Mouse (Mus musculus) forebrain, embryonic 13.5 days (tissue): ENCODE data around the gene Emp2. TPM values are rescaled to one million over a fixed set of nuclear protein-coding genes. Genes with fewer than 3 reads are reported as not detected.

Source experiments
- ATAC-seq: fragments of 200-750 bp; cut with Nextera tagmentation; 2 replicates; pipeline ENCODE4 v1.8.0; 2017
- H3K27ac ChIP-seq: fragments of 300-500 bp; sonication (generic); 2 replicates; pipeline ENCODE4 v1.5.1; 2015; ENCODE audit warnings: inconsistent platforms, mild to moderate bottlenecking, moderate library complexity
- H3K27me3 ChIP-seq: fragments of 300-500 bp; sonication (generic); 2 replicates; pipeline ENCODE4 v1.6.1; 2015; ENCODE audit warnings: mild to moderate bottlenecking, inconsistent platforms
- H3K36me3 ChIP-seq: fragments of 300-500 bp; sonication (generic); 2 replicates; pipeline ENCODE4 v1.6.1; 2015; ENCODE audit warnings: mild to moderate bottlenecking, inconsistent platforms; ENCODE audit not compliant: poor library complexity, severe bottlenecking
- H3K4me1 ChIP-seq: fragments of 300-500 bp; sonication (generic); 2 replicates; pipeline ENCODE4 v1.6.1; 2015; ENCODE audit warnings: inconsistent platforms
- H3K4me2 ChIP-seq: fragments of 300-500 bp; sonication (generic); 2 replicates; pipeline ENCODE4 v1.6.1; 2015; ENCODE audit warnings: inconsistent platforms, mild to moderate bottlenecking, moderate library complexity
- H3K4me3 ChIP-seq: fragments of 300-500 bp; sonication (generic); 2 replicates; pipeline ENCODE4 v1.5.1; 2015; ENCODE audit warnings: mild to moderate bottlenecking, inconsistent platforms
- H3K9ac ChIP-seq: fragments of 300-500 bp; sonication (generic); 2 replicates; pipeline ENCODE4 v1.6.1; 2015; ENCODE audit warnings: mild to moderate bottlenecking, inconsistent platforms
- H3K9me3 ChIP-seq: fragments of 300-500 bp; sonication (generic); replicated peaks from 2 replicates; pipeline ENCODE4 v1.6.1; 2016; ENCODE audit warnings: inconsistent platforms
- WGBS: fragments of 180-500 bp; shearing (Covaris S2); methylation state at CpG from one replicate; pipeline ENCODE4 v1.1.7; 2015; 5-methylcytosine and 5-hydroxymethylcytosine counted together
- polyA plus RNA-seq: library from polyadenylated mRNA; unstranded; fragments of >200 nt; fragmentation: Nextera tagmentation; extraction: Ambion mirVana; gene quantifications from 2 replicates; pipeline ENCODE4 v1.2.1, GENCODE M21; 2015

Gene Emp2
- 2.2 and 2.3 TPM in 2 replicates for polyA plus RNA-seq

- Histone ChIP-seq H3K9me3 (no peaks in the 10 kb centered on the region), H3K4me2 (peak within 1 kb of the TSS; percentile 83), H3K4me3 (peak within 1 kb of the TSS; percentile 43), H3K9ac (peak within 1 kb of the TSS; percentile 57), H3K27me3 (peaks cover 21% of the 10 kb centered on the region), H3K27ac (no peak within 1 kb of the TSS), H3K36me3 (no peaks in the 10 kb centered on the region), H3K4me1 (peaks cover 7% of the 10 kb centered on the region; the same call in 1 of the 2 replicates)
- under 1% methylated on average over 33 of the region's 40 CpGs for WGBS
- peak; percentile 90 for ATAC-seq
Measured at GRCm38 (mm10) chr16:10313646-10314088, at the start of gene Emp2. TSS of gene Emp2 (minus strand) at chr16:10313968.

- no peak overlapping the region for H3K27ac ChIP-seq
Measured at GRCm38 (mm10) chr16:10363061-10363460, 49.3 kb upstream of the Emp2 start.

GRCm38 (mm10) chr16:10359241-10359640 lies 45.5 kb upstream of the Emp2 start:
- ATAC-seq: no peak
- Histone ChIP-seq H3K9ac (no peak overlapping the region), H3K27me3 (peaks cover 4% of the 10 kb centered on the region; the same call in 1 of the 2 replicates), H3K4me3 (no peak overlapping the region), H3K4me1 (no peaks in the 10 kb centered on the region; the same call in 1 of the 2 replicates), H3K9me3 (no peaks in the 10 kb centered on the region), H3K4me2 (no peak overlapping the region), H3K36me3 (no peaks in the 10 kb centered on the region), H3K27ac (no peak overlapping the region)
- 88% methylated on average over 6 of the region's 6 CpGs for WGBS

More at GRCm38 (mm10) chr16:10363061-10363460, 49.3 kb upstream of the Emp2 start:
- Histone ChIP-seq H3K4me1 (peaks cover 14% of the 10 kb centered on the region), H3K4me2 (no peak overlapping the region), H3K27me3 (peaks cover 4% of the 10 kb centered on the region; the same call in 1 of the 2 replicates), H3K36me3 (no peaks in the 10 kb centered on the region), H3K4me3 (no peak overlapping the region), H3K9ac (no peak overlapping the region), H3K9me3 (no peaks in the 10 kb centered on the region)
- WGBS: 73% methylated on average over 1 of the region's 1 CpGs
- ATAC-seq: no peak

GRCm38 (mm10) chr16:10358010-10358934 lies 44.5 kb upstream of the Emp2 start:
- Histone ChIP-seq H3K4me1 (no peaks in the 10 kb centered on the region; the same call in 1 of the 2 replicates), H3K9ac (no peak overlapping the region; the same call in 1 of the 2 replicates), H3K4me3 (peak overlapping the region; percentile 33), H3K36me3 (no peaks in the 10 kb centered on the region), H3K27ac (no peak overlapping the region), H3K27me3 (peaks cover 4% of the 10 kb centered on the region; the same call in 1 of the 2 replicates), H3K4me2 (peak overlapping the region; percentile 54), H3K9me3 (no peaks in the 10 kb centered on the region)
- ATAC-seq: peak; percentile 86
- 14% methylated on average over 29 of the region's 30 CpGs for WGBS

GRCm38 (mm10) chr16:10355004-10355403 lies 41.2 kb upstream of the Emp2 start:
- ATAC-seq: no peak

GRCm38 (mm10) chr16:10351050-10351636 lies 37.4 kb upstream of the Emp2 start:
- H3K9me3 ChIP-seq: no peaks in the 10 kb centered on the region
- no peak overlapping the region for H3K27ac ChIP-seq
- WGBS: 70% methylated on average over 9 of the region's 9 CpGs
- 0 out of 2 replicates have a peak, but pooled peaks cover 3% of the 10 kb centered on the region for H3K4me1 ChIP-seq
- H3K9ac ChIP-seq: no peak overlapping the region
- no peak overlapping the region for H3K4me3 ChIP-seq
- no peaks in the 10 kb centered on the region for H3K27me3 ChIP-seq
- no peak for ATAC-seq
- no peak overlapping the region for H3K4me2 ChIP-seq
- no peaks in the 10 kb centered on the region for H3K36me3 ChIP-seq

More at GRCm38 (mm10) chr16:10355004-10355403, 41.2 kb upstream of the Emp2 start:
- Histone ChIP-seq H3K4me1 (no peaks in the 10 kb centered on the region; the same call in 1 of the 2 replicates), H3K9me3 (no peaks in the 10 kb centered on the region), H3K4me3 (no peak overlapping the region), H3K27me3 (no peaks in the 10 kb centered on the region), H3K27ac (no peak overlapping the region), H3K36me3 (no peaks in the 10 kb centered on the region), H3K4me2 (no peak overlapping the region), H3K9ac (no peak overlapping the region)

- Histone ChIP-seq H3K27ac (no peak overlapping the region), H3K9ac (no peak overlapping the region), H3K9me3 (no peaks in the 10 kb centered on the region), H3K27me3 (no peaks in the 10 kb centered on the region), H3K4me3 (no peak overlapping the region), H3K36me3 (no peaks in the 10 kb centered on the region), H3K4me2 (no peak overlapping the region), H3K4me1 (0 out of 2 replicates have a peak, but pooled peaks cover 3% of the 10 kb centered on the region)
- 80% methylated on average over 10 of the region's 10 CpGs for WGBS
- no peak for ATAC-seq
Measured at GRCm38 (mm10) chr16:10349876-10350275, 36.1 kb upstream of the Emp2 start.

- 76% methylated on average over 5 of the region's 5 CpGs for WGBS
Measured at GRCm38 (mm10) chr16:10349436-10349835, 35.7 kb upstream of the Emp2 start.

GRCm38 (mm10) chr16:10347551-10347950 lies 33.8 kb upstream of the Emp2 start:
- H3K4me1 ChIP-seq: 0 out of 2 replicates have a peak, but pooled peaks cover 3% of the 10 kb centered on the region
- no peaks in the 10 kb centered on the region for H3K9me3 ChIP-seq
- no peak for ATAC-seq
- no peaks in the 10 kb centered on the region for H3K36me3 ChIP-seq
- no peak overlapping the region for H3K4me2 ChIP-seq
- no peaks in the 10 kb centered on the region for H3K27me3 ChIP-seq
- H3K27ac ChIP-seq: no peak overlapping the region
- no peak overlapping the region for H3K4me3 ChIP-seq
- no peak overlapping the region for H3K9ac ChIP-seq
- WGBS: 92% methylated on average over 7 of the region's 7 CpGs

More at GRCm38 (mm10) chr16:10349436-10349835, 35.7 kb upstream of the Emp2 start:
- no peak for ATAC-seq
- H3K27ac ChIP-seq: no peak overlapping the region
- H3K4me2 ChIP-seq: no peak overlapping the region
- 0 out of 2 replicates have a peak, but pooled peaks cover 3% of the 10 kb centered on the region for H3K4me1 ChIP-seq
- H3K9ac ChIP-seq: no peak overlapping the region
- no peak overlapping the region for H3K4me3 ChIP-seq
- no peaks in the 10 kb centered on the region for H3K9me3 ChIP-seq
- H3K36me3 ChIP-seq: no peaks in the 10 kb centered on the region
- no peaks in the 10 kb centered on the region for H3K27me3 ChIP-seq

- no peak overlapping the region for H3K27ac ChIP-seq
- H3K9ac ChIP-seq: no peak overlapping the region
- 73% methylated on average over 4 of the region's 4 CpGs for WGBS
- no peaks in the 10 kb centered on the region for H3K27me3 ChIP-seq
- no peaks in the 10 kb centered on the region for H3K9me3 ChIP-seq
- no peak overlapping the region for H3K4me2 ChIP-seq
- 0 out of 2 replicates have a peak, but pooled peaks cover 9% of the 10 kb centered on the region for H3K4me1 ChIP-seq
- no peaks in the 10 kb centered on the region for H3K36me3 ChIP-seq
- ATAC-seq: no peak
- H3K4me3 ChIP-seq: no peak overlapping the region
Measured at GRCm38 (mm10) chr16:10341110-10341509, 27.3 kb upstream of the Emp2 start.

GRCm38 (mm10) chr16:10339930-10340329 lies 26.2 kb upstream of the Emp2 start:
- no peaks in the 10 kb centered on the region for H3K27me3 ChIP-seq
- H3K4me1 ChIP-seq: 0 out of 2 replicates have a peak, but pooled peaks cover 9% of the 10 kb centered on the region
- no peak overlapping the region for H3K9ac ChIP-seq
- no peak overlapping the region for H3K4me3 ChIP-seq
- H3K9me3 ChIP-seq: no peaks in the 10 kb centered on the region
- WGBS: 87% methylated on average over 10 of the region's 10 CpGs
- H3K4me2 ChIP-seq: no peak overlapping the region
- H3K27ac ChIP-seq: no peak overlapping the region
- H3K36me3 ChIP-seq: no peaks in the 10 kb centered on the region
- no peak for ATAC-seq

GRCm38 (mm10) chr16:10338601-10339000 lies 24.8 kb upstream of the Emp2 start:
- 0 out of 2 replicates have a peak, but pooled peaks cover 9% of the 10 kb centered on the region for H3K4me1 ChIP-seq
- H3K9me3 ChIP-seq: no peaks in the 10 kb centered on the region
- no peak overlapping the region for H3K27ac ChIP-seq
- H3K4me2 ChIP-seq: no peak overlapping the region
- H3K36me3 ChIP-seq: no peaks in the 10 kb centered on the region
- no peak overlapping the region for H3K4me3 ChIP-seq
- ATAC-seq: no peak
- H3K27me3 ChIP-seq: no peaks in the 10 kb centered on the region
- WGBS: 94% methylated on average over 5 of the region's 5 CpGs
- no peak overlapping the region for H3K9ac ChIP-seq
